Mouse (Mus musculus) liver, embryonic 14.5 days (tissue): ENCODE data around the gene Tmem151a.

Experiments
- CTCF ChIP-seq: IDR thresholded peaks from 2 replicates; pipeline ENCODE4 v1.5.1; 2016; ENCODE audit warnings: antibody characterized with exemption, low read depth, control low read depth
- EP300 ChIP-seq: IDR thresholded peaks from 2 replicates; pipeline ENCODE4 v1.6.1; 2016; ENCODE audit warnings: antibody characterized with exemption, low read depth

GRCm38 (mm10) chr19:5098363-5099143 lies 13.2 kb upstream of the Tmem151a start, which contains the start of gene Cnih2:
- TF ChIP-seq CTCF (no peak), EP300 (no peak)
